Mouse (Mus musculus) cortical plate, adult 2 months (tissue): ENCODE data around the gene Izumo4. TPM values are rescaled to one million over a fixed set of nuclear protein-coding genes. Genes with fewer than 3 reads are reported as not detected.

Experiments used
- H3K27ac ChIP-seq: fragments of 200-500 bp; 2 replicates; pipeline ENCODE4 v1.5.1; 2012; ENCODE audit warnings: low read length, control low read depth, inconsistent platforms; ENCODE audit not compliant: insufficient read depth
- H3K4me1 ChIP-seq: fragments of 200-500 bp; 2 replicates; pipeline ENCODE4 v1.6.1; 2011; ENCODE audit warnings: low read length; ENCODE audit not compliant: control insufficient read depth, insufficient read depth
- H3K4me3 ChIP-seq: fragments of 200-500 bp; 2 replicates; pipeline ENCODE4 v1.5.1; 2011; ENCODE audit warnings: mild to moderate bottlenecking, low read length, control low read depth; ENCODE audit not compliant: insufficient read depth
- CTCF ChIP-seq: fragments of 200-500 bp; IDR thresholded peaks from 2 replicates; pipeline ENCODE4 v1.5.1; 2011; ENCODE audit warnings: mild to moderate bottlenecking, control low read depth, low read length; ENCODE audit not compliant: insufficient read depth; ENCODE audit errors: extremely low read depth
- POLR2A ChIP-seq: fragments of 200-500 bp; IDR thresholded peaks from 2 replicates; pipeline ENCODE4 v1.6.1; 2011; ENCODE audit warnings: mild to moderate bottlenecking, low read length, control low read depth; ENCODE audit not compliant: insufficient read depth; ENCODE audit errors: extremely low read depth
- polyA plus RNA-seq: library from polyadenylated mRNA; depleted of rRNA; stranded (reverse); fragments of >200 nt; gene quantifications from 2 replicates; pipeline ENCODE4 v1.2.3, GENCODE M21; 2012

Gene Izumo4
- polyA plus RNA-seq, 1 experiment = 111 TPM

DNA sequence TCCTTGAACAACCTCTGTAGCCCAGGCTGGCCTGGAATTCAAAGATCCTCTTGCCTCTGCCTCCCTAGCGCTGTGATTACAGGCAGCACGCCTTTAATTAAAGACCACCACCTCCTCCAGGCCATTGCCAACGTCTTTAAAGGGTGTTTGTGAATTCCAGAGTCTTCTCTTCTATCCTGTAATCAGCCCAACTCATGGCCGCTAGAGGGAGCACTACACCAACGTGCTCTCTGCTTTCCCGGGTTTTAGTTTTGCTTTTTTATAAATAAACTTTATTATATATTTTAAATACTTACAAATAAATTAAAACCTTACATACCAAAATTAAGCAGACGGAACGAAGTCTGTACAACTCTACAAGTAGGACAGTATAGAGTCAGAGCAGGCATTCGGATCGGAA lies 42.8 kb upstream of the Izumo4 start:
- Histone ChIP-seq H3K4me3 (no peak overlapping the region), H3K27ac (no peak overlapping the region), H3K4me1 (peaks cover 8% of the 10 kb centered on the region; the same call in 1 of the 2 replicates)
- TF ChIP-seq CTCF (peak; percentile 71), POLR2A (no peak)

DNA sequence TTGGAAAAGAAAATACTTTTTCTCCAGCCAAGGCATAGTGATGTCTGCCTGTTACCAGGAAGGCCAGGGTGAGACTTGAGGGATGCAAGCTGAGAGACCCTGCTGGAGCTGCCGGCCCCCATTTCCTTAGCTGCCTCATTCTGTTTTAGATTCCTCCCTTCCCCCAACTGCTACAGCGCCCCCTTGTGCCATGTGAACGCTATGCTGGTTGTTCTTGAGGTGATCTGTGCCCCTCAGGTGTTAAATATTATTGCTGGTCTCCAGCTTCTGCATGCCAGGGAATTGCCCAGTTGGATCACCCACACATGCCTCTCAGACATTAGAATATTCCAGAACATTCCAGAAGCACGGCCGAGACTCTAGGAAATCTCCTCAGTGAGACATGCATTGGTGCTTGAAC lies 40.8 kb upstream of the Izumo4 start:
- peak; percentile 69 for TF ChIP-seq CTCF
- TF ChIP-seq POLR2A = no peak
- Histone ChIP-seq H3K27ac (no peak overlapping the region), H3K4me1 (0 out of 2 replicates have a peak, but pooled peaks cover 3% of the 10 kb centered on the region)

DNA sequence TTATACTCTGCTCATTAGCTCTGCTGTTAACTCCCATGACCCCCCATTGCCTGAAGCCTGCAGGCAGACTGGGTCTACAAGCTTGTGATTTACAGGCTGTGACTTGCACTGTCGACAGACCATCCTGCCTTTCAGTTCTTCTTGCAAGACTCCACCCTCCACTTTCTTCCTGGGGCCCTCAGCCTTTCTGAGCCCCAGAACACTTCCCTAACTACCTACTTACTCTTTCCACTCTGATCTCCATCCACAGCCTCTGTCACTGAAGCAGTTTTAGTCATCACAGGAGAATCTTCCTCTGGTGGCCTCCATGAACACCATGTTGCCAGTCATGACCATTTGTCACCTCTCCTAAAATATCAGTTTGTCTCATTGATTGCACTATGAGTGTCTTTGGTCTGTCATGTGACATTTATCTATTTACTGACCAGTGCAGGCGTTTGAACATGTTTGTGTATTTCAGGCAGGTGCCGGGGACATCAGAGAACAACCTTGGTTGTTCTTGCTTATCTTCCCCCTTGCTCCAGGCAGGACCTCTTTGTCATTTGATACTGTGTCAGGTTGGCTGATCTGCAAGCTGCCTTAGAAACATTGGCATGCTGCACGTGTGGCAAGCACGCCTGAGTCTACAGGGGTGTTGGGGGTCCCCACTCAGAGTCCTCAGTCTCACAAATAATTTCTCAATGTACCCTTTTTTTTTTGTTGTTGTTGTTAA lies 38.3 kb upstream of the Izumo4 start:
- TF ChIP-seq CTCF (no peak), POLR2A (no peak)
- Histone ChIP-seq H3K4me1 (no peaks in the 10 kb centered on the region), H3K27ac (no peak overlapping the region), H3K4me3 (no peak overlapping the region)

More for the DNA sequence above, 40.8 kb upstream of the Izumo4 start:
- H3K4me3 ChIP-seq = no peak overlapping the region

- TF ChIP-seq POLR2A (no peak), CTCF (no peak)
- H3K27ac ChIP-seq = peak overlapping the region; percentile 43
These were observed 37.6 kb upstream of the Izumo4 start for GRCm38 (mm10) chr10:80664197-80665015.

DNA sequence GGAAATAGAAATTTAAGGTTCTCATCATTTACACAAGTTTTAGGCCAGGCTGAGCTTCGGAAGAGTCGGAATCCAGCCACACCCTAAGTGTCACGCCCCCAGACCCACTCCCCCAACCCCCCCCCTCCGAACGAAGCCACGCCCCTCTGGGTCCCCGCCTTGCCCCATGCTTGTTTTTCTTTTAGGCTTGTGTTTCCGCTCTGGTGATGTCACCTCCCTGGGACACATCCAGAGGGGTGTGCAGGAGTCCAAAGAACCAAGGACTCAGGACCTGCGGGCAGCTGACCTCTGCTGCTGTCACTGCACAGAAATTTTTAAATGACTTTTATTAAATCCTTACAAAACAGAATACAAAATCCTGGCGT lies 37.0 kb upstream of the Izumo4 start:
- Histone ChIP-seq H3K4me3 (no peak overlapping the region), H3K27ac (peak overlapping the region; percentile 43), H3K4me1 (no peaks in the 10 kb centered on the region)
- no peak for TF ChIP-seq POLR2A

More at GRCm38 (mm10) chr10:80664197-80665015, 37.6 kb upstream of the Izumo4 start:
- no peaks in the 10 kb centered on the region for H3K4me1 ChIP-seq
- no peak overlapping the region for H3K4me3 ChIP-seq

DNA sequence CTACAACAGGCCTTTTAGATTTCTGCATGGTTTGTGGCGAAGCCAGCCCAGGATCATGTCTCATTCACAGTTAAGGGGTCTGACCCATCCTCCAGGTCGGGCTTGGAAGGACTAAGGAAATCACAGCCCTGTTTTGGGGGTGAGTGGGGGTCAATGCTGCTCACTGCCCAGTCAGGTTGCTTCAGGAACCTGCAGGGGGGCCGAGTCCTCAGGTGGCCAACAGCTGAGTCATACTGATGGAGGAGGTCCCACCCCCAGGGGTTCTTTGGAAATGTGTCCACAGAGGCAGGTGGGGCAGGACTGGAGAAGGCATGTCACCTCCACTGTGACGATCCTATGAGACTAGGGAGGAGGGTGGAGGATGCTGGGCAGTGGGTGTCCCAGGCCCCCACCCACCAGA lies 36.5 kb upstream of the Izumo4 start:
- H3K4me3 ChIP-seq = no peak overlapping the region
- peak overlapping the region; percentile 21; the same call in 1 of the 2 replicates for H3K27ac ChIP-seq
- H3K4me1 ChIP-seq = no peaks in the 10 kb centered on the region
- TF ChIP-seq CTCF (no peak), POLR2A (no peak)

DNA sequence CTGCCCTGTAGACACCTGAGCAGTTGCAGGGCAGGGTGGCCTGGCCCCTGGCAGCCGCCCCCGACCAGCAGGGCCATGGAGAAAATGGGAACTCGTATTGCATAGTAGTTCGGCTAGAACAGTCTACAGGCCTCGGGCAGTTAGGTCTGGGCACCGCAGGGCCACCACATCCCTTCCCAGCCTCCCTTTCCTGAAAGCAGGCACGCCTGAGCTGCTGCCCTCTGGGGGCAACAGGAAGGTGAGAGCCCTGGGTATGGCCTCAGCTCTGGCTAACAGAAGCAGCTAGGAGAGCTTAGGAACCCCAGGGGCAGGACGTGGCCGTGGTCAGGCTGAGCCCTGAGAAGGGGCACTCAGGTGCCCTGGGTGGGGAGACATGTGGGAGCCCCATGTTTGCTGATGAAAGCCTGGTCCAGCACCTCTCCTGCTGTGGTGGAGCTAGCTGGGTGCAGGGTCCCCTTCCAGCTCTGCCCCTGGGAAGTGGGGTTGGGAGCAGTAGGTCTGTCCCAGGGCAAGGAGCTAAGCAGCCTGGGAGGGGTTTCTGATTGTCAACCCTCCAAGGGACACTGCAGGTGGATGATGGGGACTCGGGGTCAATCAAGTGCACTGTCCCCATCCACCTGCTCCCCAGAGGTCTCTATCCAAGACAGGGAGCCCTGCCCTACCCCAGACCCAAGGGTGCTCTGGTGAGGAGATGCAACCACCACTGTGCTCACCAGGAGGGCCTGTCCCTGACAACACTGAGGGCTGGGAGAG lies 35.8 kb upstream of the Izumo4 start:
- Histone ChIP-seq H3K4me1 (no peaks in the 10 kb centered on the region), H3K27ac (no peak overlapping the region), H3K4me3 (no peak overlapping the region)
- TF ChIP-seq POLR2A (no peak), CTCF (no peak)

GRCm38 (mm10) chr10:80666837-80667412 lies 35.1 kb upstream of the Izumo4 start:
- no peak overlapping the region for H3K4me3 ChIP-seq
- H3K4me1 ChIP-seq = no peaks in the 10 kb centered on the region
- H3K27ac ChIP-seq = no peak overlapping the region
- TF ChIP-seq POLR2A (no peak), CTCF (no peak)

DNA sequence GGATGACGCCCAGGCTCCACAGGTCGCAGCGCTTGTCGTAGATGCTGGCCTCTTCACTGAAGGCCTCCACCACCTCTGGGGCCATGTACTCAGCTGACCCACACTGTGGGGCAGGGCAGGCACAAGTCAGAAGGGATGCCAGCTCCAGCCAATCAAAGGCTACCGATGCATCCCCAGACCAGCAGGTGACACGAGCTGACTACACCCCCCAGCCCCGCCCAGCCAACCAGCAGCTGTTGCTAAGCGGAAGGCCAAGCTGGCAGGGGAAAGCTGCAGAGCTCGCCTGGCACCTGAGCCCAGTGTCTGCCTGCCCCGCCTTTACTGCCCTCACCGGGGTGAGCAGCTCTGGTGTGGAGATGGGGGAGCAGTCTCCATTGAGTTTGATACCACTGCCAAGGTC lies 33.4 kb upstream of the Izumo4 start:
- H3K27ac ChIP-seq = no peak overlapping the region
- TF ChIP-seq CTCF (no peak), POLR2A (no peak)
- no peaks in the 10 kb centered on the region for H3K4me1 ChIP-seq

DNA sequence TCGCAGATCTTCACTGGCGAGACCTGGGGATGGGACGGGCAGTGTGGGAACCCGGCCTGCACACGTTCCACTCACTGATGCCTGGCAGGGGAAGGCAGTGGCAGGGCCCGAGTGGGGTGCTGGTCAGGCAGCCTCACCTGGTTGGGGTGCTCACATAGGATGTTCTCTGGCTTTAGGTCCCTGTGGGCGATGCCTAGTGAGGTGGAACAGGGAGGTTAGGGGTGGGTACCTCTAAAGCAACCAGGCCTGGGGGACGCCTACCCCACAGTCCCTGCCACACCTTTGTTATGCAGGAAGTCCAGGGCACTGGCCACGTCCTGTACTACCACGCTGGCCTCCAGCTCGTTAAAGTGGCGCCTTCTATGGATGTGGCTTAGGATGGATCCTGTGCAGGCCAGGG lies 33.0 kb upstream of the Izumo4 start:
- TF ChIP-seq POLR2A = no peak
- TF ChIP-seq CTCF = no peak
- Histone ChIP-seq H3K4me3 (no peak overlapping the region), H3K4me1 (no peaks in the 10 kb centered on the region), H3K27ac (no peak overlapping the region)

More for the DNA sequence above, 33.4 kb upstream of the Izumo4 start:
- H3K4me3 ChIP-seq = no peak overlapping the region
